Mouse (Mus musculus): ENCODE data around the gene Gm8246. TPM values are rescaled to one million over a fixed set of nuclear protein-coding genes. Genes with fewer than 3 reads are reported as not detected.
"Not testable (repeated sequence)": the region's sequence is repeated elsewhere in the genome, so short reads cannot be mapped to it uniquely, and the experiment has no call there.

Gm8246 gene
- total RNA-seq (2012; rRNA removed) (not detected in 2 replicates), polyA plus RNA-seq (2012; ENCODE audit: insufficient read depth in 1 of 2, insufficient read length in 2 of 2, low read depth in 1 of 2, low replicate concordance in 2 of 2, missing spikeins in 1 of 2) (not detected)

GRCm38 (mm10) chr14:5477730-5478129 is at the start of gene Gm8246:
Gm8246 (minus strand) TSS chr14:5477830.
- not testable (repeated sequence) for H3K4me3 ChIP-seq (ENCODE audit: control insufficient read depth in 1 of 2, insufficient read depth in 1 of 2, low read depth in 2 of 2, low read length in 2 of 2); DNase-seq (ENCODE audit: low read depth, low spot score); H3K27me3 ChIP-seq (ENCODE audit: control insufficient read depth in 1 of 2, insufficient read depth in 2 of 2, low read length in 2 of 2); H3K79me2 ChIP-seq (ENCODE audit: control insufficient read depth, insufficient read depth, low read length, poor library complexity); H3K4me1 ChIP-seq (ENCODE audit: control insufficient read depth in 1 of 2, insufficient read depth in 2 of 2, low read length in 2 of 2); H3K36me3 ChIP-seq (ENCODE audit: control insufficient read depth in 1 of 2, insufficient read depth in 2 of 2, low read length in 2 of 2); H3K9ac ChIP-seq (ENCODE audit: control insufficient read depth, low read depth, low read length, poor library complexity, severe bottlenecking); H3K27ac ChIP-seq (ENCODE audit: control insufficient read depth, low read depth, low read length); H3K9me3 ChIP-seq (replicated peaks; ENCODE audit: insufficient read depth, low read length)

DNA sequence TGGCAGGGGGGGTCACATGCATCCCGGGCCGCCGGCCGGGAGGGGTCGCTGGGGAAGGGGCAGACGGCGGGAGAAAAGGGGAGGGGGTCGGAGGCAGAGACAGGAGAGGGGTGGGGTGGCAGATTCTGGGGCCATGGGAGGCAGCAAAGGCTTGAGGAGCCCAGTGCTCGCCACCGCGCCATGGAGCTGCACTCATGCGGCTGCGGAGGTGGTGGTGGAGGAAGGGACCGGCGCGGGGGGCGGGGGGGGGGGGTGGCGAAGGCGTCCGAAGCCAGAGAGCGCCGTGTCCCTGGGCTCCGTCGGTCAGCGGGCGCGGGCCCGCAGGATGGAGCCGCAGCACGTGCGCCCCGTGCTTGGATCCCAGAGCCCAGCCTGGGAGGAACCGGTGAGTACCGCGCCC is 23.7 kb upstream of the Gm8246 start, which contains the start of gene Gm3488:
Gm3488 (plus strand) TSS at position 301 of the 400 bp plus-strand sequence.
- not testable (repeated sequence) for H3K4me1 ChIP-seq (ENCODE audit: control insufficient read depth in 1 of 2, insufficient read depth in 2 of 2, low read length in 2 of 2); H3K4me3 ChIP-seq (ENCODE audit: control insufficient read depth in 1 of 2, insufficient read depth in 1 of 2, low read depth in 2 of 2, low read length in 2 of 2); H3K36me3 ChIP-seq (ENCODE audit: control insufficient read depth in 1 of 2, insufficient read depth in 2 of 2, low read length in 2 of 2); DNase-seq (ENCODE audit: low read depth, low spot score); H3K79me2 ChIP-seq (ENCODE audit: control insufficient read depth, insufficient read depth, low read length, poor library complexity); H3K9ac ChIP-seq (ENCODE audit: control insufficient read depth, low read depth, low read length, poor library complexity, severe bottlenecking); H3K27me3 ChIP-seq (ENCODE audit: control insufficient read depth in 1 of 2, insufficient read depth in 2 of 2, low read length in 2 of 2); H3K9me3 ChIP-seq (replicated peaks; ENCODE audit: insufficient read depth, low read length); H3K27ac ChIP-seq (ENCODE audit: control insufficient read depth, low read depth, low read length)

- H3K4me3 ChIP-seq (ENCODE audit: control insufficient read depth in 1 of 2, insufficient read depth in 1 of 2, low read depth in 2 of 2, low read length in 2 of 2); H3K9ac ChIP-seq (ENCODE audit: control insufficient read depth, low read depth, low read length, poor library complexity, severe bottlenecking); H3K79me2 ChIP-seq (ENCODE audit: control insufficient read depth, insufficient read depth, low read length, poor library complexity); H3K4me1 ChIP-seq (ENCODE audit: control insufficient read depth in 1 of 2, insufficient read depth in 2 of 2, low read length in 2 of 2); H3K9me3 ChIP-seq (replicated peaks; ENCODE audit: insufficient read depth, low read length); H3K27ac ChIP-seq (ENCODE audit: control insufficient read depth, low read depth, low read length); DNase-seq (ENCODE audit: low read depth, low spot score); H3K27me3 ChIP-seq (ENCODE audit: control insufficient read depth in 1 of 2, insufficient read depth in 2 of 2, low read length in 2 of 2); H3K36me3 ChIP-seq (ENCODE audit: control insufficient read depth in 1 of 2, insufficient read depth in 2 of 2, low read length in 2 of 2): not testable (repeated sequence)
Measured at GRCm38 (mm10) chr14:5483907-5484306, 6.3 kb upstream of the Gm8246 start, which contains the start of gene Gm3187. Gm3187 (plus strand) TSS chr14:5484207.

- H3K4me1 ChIP-seq (ENCODE audit: control insufficient read depth in 1 of 2, insufficient read depth in 2 of 2, low read length in 2 of 2); H3K79me2 ChIP-seq (ENCODE audit: control insufficient read depth, insufficient read depth, low read length, poor library complexity): not testable (repeated sequence)
Measured at GRCm38 (mm10) chr14:5460469-5460868, 17.2 kb downstream of the Gm8246 start.

GRCm38 (mm10) chr14:5455367-5455766 is 22.3 kb downstream of the Gm8246 start, which contains the start of gene Gm3194:
Gm3194 (minus strand) TSS chr14:5455467.
- H3K36me3 ChIP-seq (ENCODE audit: control insufficient read depth in 1 of 2, insufficient read depth in 2 of 2, low read length in 2 of 2); H3K4me1 ChIP-seq (ENCODE audit: control insufficient read depth in 1 of 2, insufficient read depth in 2 of 2, low read length in 2 of 2); H3K9me3 ChIP-seq (replicated peaks; ENCODE audit: insufficient read depth, low read length); DNase-seq (ENCODE audit: low read depth, low spot score); H3K27me3 ChIP-seq (ENCODE audit: control insufficient read depth in 1 of 2, insufficient read depth in 2 of 2, low read length in 2 of 2); H3K79me2 ChIP-seq (ENCODE audit: control insufficient read depth, insufficient read depth, low read length, poor library complexity); H3K4me3 ChIP-seq (ENCODE audit: control insufficient read depth in 1 of 2, insufficient read depth in 1 of 2, low read depth in 2 of 2, low read length in 2 of 2); H3K27ac ChIP-seq (ENCODE audit: control insufficient read depth, low read depth, low read length); H3K9ac ChIP-seq (ENCODE audit: control insufficient read depth, low read depth, low read length, poor library complexity, severe bottlenecking): not testable (repeated sequence)

More at GRCm38 (mm10) chr14:5460469-5460868, 17.2 kb downstream of the Gm8246 start:
- H3K27me3 ChIP-seq (ENCODE audit: control insufficient read depth in 1 of 2, insufficient read depth in 2 of 2, low read length in 2 of 2); H3K9ac ChIP-seq (ENCODE audit: control insufficient read depth, low read depth, low read length, poor library complexity, severe bottlenecking); H3K36me3 ChIP-seq (ENCODE audit: control insufficient read depth in 1 of 2, insufficient read depth in 2 of 2, low read length in 2 of 2); DNase-seq (ENCODE audit: low read depth, low spot score); H3K4me3 ChIP-seq (ENCODE audit: control insufficient read depth in 1 of 2, insufficient read depth in 1 of 2, low read depth in 2 of 2, low read length in 2 of 2); H3K9me3 ChIP-seq (replicated peaks; ENCODE audit: insufficient read depth, low read length); H3K27ac ChIP-seq (ENCODE audit: control insufficient read depth, low read depth, low read length): not testable (repeated sequence)

Other genes starting within 250 kb of the Gm8246 start
- gene Gm3526, start 217.2 kb downstream of the Gm8246 start, total RNA-seq (2012; rRNA removed): not detected in 2 replicates
- gene Gm3526, start 217.2 kb downstream of the Gm8246 start, polyA plus RNA-seq (2012; ENCODE audit: insufficient read depth in 1 of 2, insufficient read length in 2 of 2, low read depth in 1 of 2, low replicate concordance in 2 of 2, missing spikeins in 1 of 2): not detected
- gene Gm3542, start 142.9 kb downstream of the Gm8246 start, total RNA-seq (2012; rRNA removed): not detected in 2 replicates
- not detected for gene Gm3542, start 142.9 kb downstream of the Gm8246 start, polyA plus RNA-seq (2012; ENCODE audit: insufficient read depth in 1 of 2, insufficient read length in 2 of 2, low read depth in 1 of 2, low replicate concordance in 2 of 2, missing spikeins in 1 of 2)
- gene Gm3500, start 88.8 kb downstream of the Gm8246 start, total RNA-seq (2012; rRNA removed): not detected in 2 replicates
- not detected for gene Gm3500, start 88.8 kb downstream of the Gm8246 start, polyA plus RNA-seq (2012; ENCODE audit: insufficient read depth in 1 of 2, insufficient read length in 2 of 2, low read depth in 1 of 2, low replicate concordance in 2 of 2, missing spikeins in 1 of 2)
- not detected in 2 replicates for gene Gm3194, start 22.4 kb downstream of the Gm8246 start, total RNA-seq (2012; rRNA removed)
- gene Gm3194, start 22.4 kb downstream of the Gm8246 start, polyA plus RNA-seq (2012; ENCODE audit: insufficient read depth in 1 of 2, insufficient read length in 2 of 2, low read depth in 1 of 2, low replicate concordance in 2 of 2, missing spikeins in 1 of 2): not detected
- not detected in 2 replicates for gene Gm3187, start 6.4 kb upstream of the Gm8246 start, total RNA-seq (2012; rRNA removed)
- gene Gm3187, start 6.4 kb upstream of the Gm8246 start, polyA plus RNA-seq (2012; ENCODE audit: insufficient read depth in 1 of 2, insufficient read length in 2 of 2, low read depth in 1 of 2, low replicate concordance in 2 of 2, missing spikeins in 1 of 2): not detected
- gene Gm3488, start 23.8 kb upstream of the Gm8246 start, total RNA-seq (2012; rRNA removed): not detected in 2 replicates
- not detected for gene Gm3488, start 23.8 kb upstream of the Gm8246 start, polyA plus RNA-seq (2012; ENCODE audit: insufficient read depth in 1 of 2, insufficient read length in 2 of 2, low read depth in 1 of 2, low replicate concordance in 2 of 2, missing spikeins in 1 of 2)
- not detected in 2 replicates for gene Gm3532, start 60.7 kb upstream of the Gm8246 start, total RNA-seq (2012; rRNA removed)
- not detected for gene Gm3532, start 60.7 kb upstream of the Gm8246 start, polyA plus RNA-seq (2012; ENCODE audit: insufficient read depth in 1 of 2, insufficient read length in 2 of 2, low read depth in 1 of 2, low replicate concordance in 2 of 2, missing spikeins in 1 of 2)
- not detected in 2 replicates for gene Gm8265, start 155.2 kb upstream of the Gm8246 start, total RNA-seq (2012; rRNA removed)
- gene Gm8265, start 155.2 kb upstream of the Gm8246 start, polyA plus RNA-seq (2012; ENCODE audit: insufficient read depth in 1 of 2, insufficient read length in 2 of 2, low read depth in 1 of 2, low replicate concordance in 2 of 2, missing spikeins in 1 of 2): not detected
- gene Gm9603, start 209.6 kb upstream of the Gm8246 start, total RNA-seq (2012; rRNA removed): not detected in 2 replicates
- gene Gm9603, start 209.6 kb upstream of the Gm8246 start, polyA plus RNA-seq (2012; ENCODE audit: insufficient read depth in 1 of 2, insufficient read length in 2 of 2, low read depth in 1 of 2, low replicate concordance in 2 of 2, missing spikeins in 1 of 2): not detected